Mouse (Mus musculus): ENCODE data around the gene Dcpp3. TPM values are rescaled to one million over a fixed set of nuclear protein-coding genes. Genes with fewer than 3 reads are reported as not detected.

Dcpp3 gene
- not detected for polyA plus RNA-seq (2014; fragmentation: Illumina TruSeq; extraction: RNeasy Lipid Tissue Mini Kit (QIAGEN cat#74804); ENCODE audit: low read depth, low replicate concordance)

GRCm38 (mm10) chr17:23917158-23917557 lies at the start of gene Dcpp3:
Dcpp3 (plus strand) TSS chr17:23917458.

GRCm38 (mm10) chr17:23867756-23868155 lies 49.5 kb upstream of the Dcpp3 start, which contains the start of gene Prss21:
Prss21 (plus strand) TSS chr17:23868056.

GRCm38 (mm10) chr17:23880576-23880975 lies 36.7 kb upstream of the Dcpp3 start, which contains the start of the genes Dcpp1 and Dcpp2:
Dcpp1 (plus strand) TSS chr17:23880876.
Dcpp2 (plus strand) TSS chr17:23880880.

GRCm38 (mm10) chr17:23941372-23941771 lies 24.1 kb downstream of the Dcpp3 start, which contains the start of gene Sbp:
Sbp (plus strand) TSS chr17:23941672.

GRCm38 (mm10) chr17:23955174-23955573 lies 37.9 kb downstream of the Dcpp3 start, which contains the start of gene Sbpl:
Sbpl (minus strand) TSS chr17:23955274.

Other genes with a start within 250 kb of the Dcpp3 start
- gene Hcfc1r1, start 243.9 kb upstream of the Dcpp3 start, polyA plus RNA-seq (2014; fragmentation: Illumina TruSeq; extraction: RNeasy Lipid Tissue Mini Kit (QIAGEN cat#74804); ENCODE audit: low read depth, low replicate concordance): 301 TPM
- gene Thoc6, start 243.6 kb upstream of the Dcpp3 start, polyA plus RNA-seq (2014; fragmentation: Illumina TruSeq; extraction: RNeasy Lipid Tissue Mini Kit (QIAGEN cat#74804); ENCODE audit: low read depth, low replicate concordance): 12.5 TPM
- gene Tnfrsf12a, start 240.0 kb upstream of the Dcpp3 start, polyA plus RNA-seq (2014; fragmentation: Illumina TruSeq; extraction: RNeasy Lipid Tissue Mini Kit (QIAGEN cat#74804); ENCODE audit: low read depth, low replicate concordance): 75.1 TPM
- gene Cldn6, start 238.2 kb upstream of the Dcpp3 start, polyA plus RNA-seq (2014; fragmentation: Illumina TruSeq; extraction: RNeasy Lipid Tissue Mini Kit (QIAGEN cat#74804); ENCODE audit: low read depth, low replicate concordance): not detected
- gene Cldn9, start 233.4 kb upstream of the Dcpp3 start, polyA plus RNA-seq (2014; fragmentation: Illumina TruSeq; extraction: RNeasy Lipid Tissue Mini Kit (QIAGEN cat#74804); ENCODE audit: low read depth, low replicate concordance): not detected
- gene 1520401A03Rik, start 194.7 kb upstream of the Dcpp3 start, polyA plus RNA-seq (2014; fragmentation: Illumina TruSeq; extraction: RNeasy Lipid Tissue Mini Kit (QIAGEN cat#74804); ENCODE audit: low read depth, low replicate concordance): not detected
- gene Pkmyt1, start 191.1 kb upstream of the Dcpp3 start, polyA plus RNA-seq (2014; fragmentation: Illumina TruSeq; extraction: RNeasy Lipid Tissue Mini Kit (QIAGEN cat#74804); ENCODE audit: low read depth, low replicate concordance): 2.4 TPM
- gene Paqr4, start 176.6 kb upstream of the Dcpp3 start, polyA plus RNA-seq (2014; fragmentation: Illumina TruSeq; extraction: RNeasy Lipid Tissue Mini Kit (QIAGEN cat#74804); ENCODE audit: low read depth, low replicate concordance): 21.4 TPM
- 0.34 TPM for gene Kremen2, start 171.6 kb upstream of the Dcpp3 start, polyA plus RNA-seq (2014; fragmentation: Illumina TruSeq; extraction: RNeasy Lipid Tissue Mini Kit (QIAGEN cat#74804); ENCODE audit: low read depth, low replicate concordance)
- 40.5 TPM for gene Flywch1, start 145.9 kb upstream of the Dcpp3 start, polyA plus RNA-seq (2014; fragmentation: Illumina TruSeq; extraction: RNeasy Lipid Tissue Mini Kit (QIAGEN cat#74804); ENCODE audit: low read depth, low replicate concordance)
- 1.3 TPM for gene Flywch2, start 131.4 kb upstream of the Dcpp3 start, polyA plus RNA-seq (2014; fragmentation: Illumina TruSeq; extraction: RNeasy Lipid Tissue Mini Kit (QIAGEN cat#74804); ENCODE audit: low read depth, low replicate concordance)
- gene Srrm2, start 126.9 kb upstream of the Dcpp3 start, polyA plus RNA-seq (2014; fragmentation: Illumina TruSeq; extraction: RNeasy Lipid Tissue Mini Kit (QIAGEN cat#74804); ENCODE audit: low read depth, low replicate concordance): 201 TPM
- gene Elob, start 88.3 kb upstream of the Dcpp3 start, polyA plus RNA-seq (2014; fragmentation: Illumina TruSeq; extraction: RNeasy Lipid Tissue Mini Kit (QIAGEN cat#74804); ENCODE audit: low read depth, low replicate concordance): 390 TPM
- gene Prss33, start 81.4 kb upstream of the Dcpp3 start, polyA plus RNA-seq (2014; fragmentation: Illumina TruSeq; extraction: RNeasy Lipid Tissue Mini Kit (QIAGEN cat#74804); ENCODE audit: low read depth, low replicate concordance): not detected
- gene Prss32, start 73.6 kb upstream of the Dcpp3 start, polyA plus RNA-seq (2014; fragmentation: Illumina TruSeq; extraction: RNeasy Lipid Tissue Mini Kit (QIAGEN cat#74804); ENCODE audit: low read depth, low replicate concordance): not detected
- gene Prss41, start 73.3 kb upstream of the Dcpp3 start, polyA plus RNA-seq (2014; fragmentation: Illumina TruSeq; extraction: RNeasy Lipid Tissue Mini Kit (QIAGEN cat#74804); ENCODE audit: low read depth, low replicate concordance): not detected
- not detected for gene Prss21, start 49.4 kb upstream of the Dcpp3 start, polyA plus RNA-seq (2014; fragmentation: Illumina TruSeq; extraction: RNeasy Lipid Tissue Mini Kit (QIAGEN cat#74804); ENCODE audit: low read depth, low replicate concordance)
- gene Dcpp1, start 36.6 kb upstream of the Dcpp3 start, polyA plus RNA-seq (2014; fragmentation: Illumina TruSeq; extraction: RNeasy Lipid Tissue Mini Kit (QIAGEN cat#74804); ENCODE audit: low read depth, low replicate concordance): not detected
- gene Dcpp2, start 36.6 kb upstream of the Dcpp3 start, polyA plus RNA-seq (2014; fragmentation: Illumina TruSeq; extraction: RNeasy Lipid Tissue Mini Kit (QIAGEN cat#74804); ENCODE audit: low read depth, low replicate concordance): not detected
- gene Sbp, start 24.2 kb downstream of the Dcpp3 start, polyA plus RNA-seq (2014; fragmentation: Illumina TruSeq; extraction: RNeasy Lipid Tissue Mini Kit (QIAGEN cat#74804); ENCODE audit: low read depth, low replicate concordance): not detected
- gene Sbpl, start 37.8 kb downstream of the Dcpp3 start, polyA plus RNA-seq (2014; fragmentation: Illumina TruSeq; extraction: RNeasy Lipid Tissue Mini Kit (QIAGEN cat#74804); ENCODE audit: low read depth, low replicate concordance): not detected
- gene Prss30, start 63.1 kb downstream of the Dcpp3 start, polyA plus RNA-seq (2014; fragmentation: Illumina TruSeq; extraction: RNeasy Lipid Tissue Mini Kit (QIAGEN cat#74804); ENCODE audit: low read depth, low replicate concordance): not detected
- not detected for gene Prss22, start 80.6 kb downstream of the Dcpp3 start, polyA plus RNA-seq (2014; fragmentation: Illumina TruSeq; extraction: RNeasy Lipid Tissue Mini Kit (QIAGEN cat#74804); ENCODE audit: low read depth, low replicate concordance)
- not detected for gene Prss27, start 120.7 kb downstream of the Dcpp3 start, polyA plus RNA-seq (2014; fragmentation: Illumina TruSeq; extraction: RNeasy Lipid Tissue Mini Kit (QIAGEN cat#74804); ENCODE audit: low read depth, low replicate concordance)
- 9.1 TPM for gene Kctd5, start 156.0 kb downstream of the Dcpp3 start, polyA plus RNA-seq (2014; fragmentation: Illumina TruSeq; extraction: RNeasy Lipid Tissue Mini Kit (QIAGEN cat#74804); ENCODE audit: low read depth, low replicate concordance)
- gene Pdpk1, start 233.5 kb downstream of the Dcpp3 start, polyA plus RNA-seq (2014; fragmentation: Illumina TruSeq; extraction: RNeasy Lipid Tissue Mini Kit (QIAGEN cat#74804); ENCODE audit: low read depth, low replicate concordance): 21.0 TPM
- gene Amdhd2, start 246.3 kb downstream of the Dcpp3 start, polyA plus RNA-seq (2014; fragmentation: Illumina TruSeq; extraction: RNeasy Lipid Tissue Mini Kit (QIAGEN cat#74804); ENCODE audit: low read depth, low replicate concordance): 14.9 TPM